Mouse (Mus musculus) hindbrain, embryonic 10.5 days (tissue): Measurements from ENCODE around the gene Rad50. TPM values are rescaled to one million over a fixed set of nuclear protein-coding genes. Genes with fewer than 3 reads are reported as not detected.

Experiments
- DNase-seq: peaks from one replicate; pipeline ENCODE4 v3.0.0-alpha.2; 2017; ENCODE audit warnings: low spot score
- H3K27ac ChIP-seq: fragments of 300-500 bp; sonication (generic); 2 replicates; pipeline ENCODE4 v1.5.1; 2016; ENCODE audit warnings: mild to moderate bottlenecking, moderate library complexity
- H3K27me3 ChIP-seq: fragments of 300-500 bp; sonication (generic); 2 replicates; pipeline ENCODE4 v1.6.1; 2016; ENCODE audit warnings: mild to moderate bottlenecking; ENCODE audit not compliant: poor library complexity, insufficient read depth, severe bottlenecking
- H3K36me3 ChIP-seq: fragments of 300-500 bp; sonication (generic); 2 replicates; pipeline ENCODE4 v1.6.1; 2016; ENCODE audit warnings: mild to moderate bottlenecking, moderate library complexity
- H3K4me1 ChIP-seq: fragments of 300-500 bp; sonication (generic); replicated peaks from 2 replicates; pipeline ENCODE4 v1.6.1; 2016; ENCODE audit warnings: mild to moderate bottlenecking
- H3K4me3 ChIP-seq: fragments of 300-500 bp; sonication (generic); 2 replicates; pipeline ENCODE4 v1.5.1; 2016; ENCODE audit warnings: mild to moderate bottlenecking, moderate library complexity
- H3K9me3 ChIP-seq: fragments of 300-500 bp; sonication (generic); 2 replicates; pipeline ENCODE4 v1.6.1; 2016; ENCODE audit warnings: mild to moderate bottlenecking, moderate library complexity
- WGBS: fragments of 180-500 bp; shearing (Covaris S2); methylation state at CpG from one replicate; pipeline ENCODE4 v1.1.7; 2016; 5-methylcytosine and 5-hydroxymethylcytosine counted together
- polyA plus RNA-seq: library from polyadenylated mRNA; unstranded; fragments of >200 nt; fragmentation: Nextera tagmentation; extraction: Ambion mirVana; gene quantifications from 2 replicates; pipeline ENCODE4 v1.2.1, GENCODE M21; 2016

Rad50 gene
- polyA plus RNA-seq = 13.7 and 21.9 TPM in 2 replicates

DNA sequence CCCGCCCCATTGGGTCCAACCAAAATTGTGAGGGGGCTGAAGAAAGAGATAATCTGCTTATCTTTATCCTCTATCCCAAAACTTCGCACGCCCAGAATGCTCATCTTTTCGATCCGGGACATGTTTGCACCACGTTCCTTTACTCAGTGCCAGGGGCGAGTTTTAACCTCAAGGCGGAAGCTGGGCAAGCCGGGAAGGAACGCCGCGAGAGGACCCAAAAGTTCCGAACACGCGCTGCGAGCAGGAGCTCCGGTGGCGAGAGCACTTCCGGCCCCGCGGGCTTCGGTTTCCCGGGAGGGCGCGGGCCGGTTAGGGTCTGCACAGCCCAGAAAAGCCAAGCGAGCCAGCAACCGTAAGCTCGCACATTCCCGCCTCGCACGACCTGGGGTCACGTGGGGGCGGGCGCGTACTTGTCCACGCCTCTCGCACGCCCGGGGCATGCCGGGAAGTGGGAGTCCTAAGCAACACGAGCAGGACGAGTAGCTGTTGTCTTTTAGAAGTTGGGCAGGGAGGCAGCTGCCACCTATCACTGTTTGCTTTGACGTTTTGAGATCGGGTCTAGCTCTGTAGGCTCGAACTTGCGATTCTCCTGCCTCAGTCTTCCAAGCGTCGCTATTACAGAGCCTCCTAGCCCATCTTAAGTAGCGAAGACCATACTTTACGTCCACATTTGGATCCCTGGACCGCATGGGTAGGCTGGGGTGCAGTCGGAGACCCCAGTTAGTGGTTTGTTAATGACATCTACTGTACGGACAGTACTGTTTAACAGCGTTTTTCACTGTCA is at the start of gene Rad50:
Rad50 (minus strand) TSS at position 386 of the 784 bp plus-strand sequence.
- Histone ChIP-seq H3K9me3 (no peaks in the 10 kb centered on the region), H3K27ac (peak within 1 kb of the TSS; percentile 91), H3K36me3 (peaks cover 7% of the 10 kb centered on the region), H3K4me1 (peaks cover 14% of the 10 kb centered on the region), H3K27me3 (no peaks in the 10 kb centered on the region), H3K4me3 (peak within 1 kb of the TSS; percentile 75)
- WGBS = 6% methylated on average over 55 of the region's 55 CpGs
- peak; percentile 89 for DNase-seq

DNA sequence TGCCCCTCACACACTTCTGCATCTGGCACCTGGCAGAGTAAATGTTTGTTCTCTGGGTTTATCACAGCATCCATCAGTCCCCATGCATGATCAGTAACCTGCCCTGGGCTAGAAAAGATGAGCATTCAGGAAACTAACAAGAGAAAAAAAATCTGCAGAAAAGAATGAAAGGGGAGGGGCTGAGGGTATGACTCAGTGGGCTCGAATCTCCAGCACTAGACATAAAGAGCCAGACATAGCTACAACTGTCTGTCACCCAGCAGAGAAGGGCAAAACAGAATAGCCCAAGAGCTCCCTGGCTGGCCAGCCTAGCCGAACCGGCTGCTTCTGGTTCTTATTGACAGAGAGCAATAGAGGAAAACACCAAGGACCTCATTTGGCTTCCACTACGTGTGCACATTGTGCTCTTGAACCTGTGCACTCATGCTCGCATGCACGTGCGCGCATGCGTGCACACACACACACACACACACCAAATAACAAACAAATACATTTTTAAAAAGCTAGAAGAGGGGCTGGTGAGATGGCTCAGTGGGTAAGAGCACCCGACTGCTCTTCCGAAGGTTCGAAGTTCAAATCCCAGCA is 48.0 kb upstream of the Rad50 start:
- no peaks in the 10 kb centered on the region for H3K36me3 ChIP-seq
- H3K27me3 ChIP-seq = peaks cover 20% of the 10 kb centered on the region
- peaks cover 14% of the 10 kb centered on the region for H3K4me1 ChIP-seq
- H3K27ac ChIP-seq = no peak overlapping the region
- WGBS = 83% methylated on average over 12 of the region's 12 CpGs
- H3K4me3 ChIP-seq = no peak overlapping the region
- DNase-seq = no peak
- no peaks in the 10 kb centered on the region for H3K9me3 ChIP-seq

DNA sequence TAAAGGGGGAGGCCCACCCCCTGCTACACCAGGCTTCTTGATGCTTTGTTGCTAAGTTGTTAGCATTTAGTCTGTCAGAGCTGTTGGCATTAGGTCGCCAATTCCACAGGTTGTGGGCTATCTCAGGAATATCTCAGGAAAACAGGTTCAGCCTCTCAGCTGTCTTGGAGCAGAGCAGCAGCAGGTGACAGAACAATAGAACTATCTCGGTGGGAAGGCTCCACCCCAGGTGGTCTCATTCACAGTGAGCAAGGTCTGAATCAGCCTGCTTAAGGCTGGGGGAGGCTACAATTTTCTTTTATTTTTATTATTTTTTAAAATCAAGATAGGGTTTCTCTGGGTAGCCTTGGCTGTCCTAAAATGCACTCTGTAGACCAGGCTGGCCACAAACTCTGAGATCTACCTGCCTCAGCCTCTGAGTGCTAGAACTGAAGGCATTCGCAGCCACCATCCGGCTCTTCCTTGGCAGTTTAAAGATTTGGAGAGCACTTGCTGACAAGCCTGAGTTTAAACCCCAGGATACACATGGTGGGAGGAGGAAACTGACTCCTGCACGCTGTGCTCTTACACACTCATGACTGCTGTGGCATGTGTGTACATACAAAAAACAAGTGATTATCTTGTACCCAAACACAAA is 42.7 kb upstream of the Rad50 start:
- no peaks in the 10 kb centered on the region for H3K4me1 ChIP-seq
- no peak overlapping the region for H3K4me3 ChIP-seq
- no peaks in the 10 kb centered on the region for H3K9me3 ChIP-seq
- WGBS = 44% methylated on average over 5 of the region's 5 CpGs
- H3K27ac ChIP-seq = no peak overlapping the region
- H3K27me3 ChIP-seq = no peaks in the 10 kb centered on the region
- no peaks in the 10 kb centered on the region for H3K36me3 ChIP-seq
- no peak for DNase-seq

DNA sequence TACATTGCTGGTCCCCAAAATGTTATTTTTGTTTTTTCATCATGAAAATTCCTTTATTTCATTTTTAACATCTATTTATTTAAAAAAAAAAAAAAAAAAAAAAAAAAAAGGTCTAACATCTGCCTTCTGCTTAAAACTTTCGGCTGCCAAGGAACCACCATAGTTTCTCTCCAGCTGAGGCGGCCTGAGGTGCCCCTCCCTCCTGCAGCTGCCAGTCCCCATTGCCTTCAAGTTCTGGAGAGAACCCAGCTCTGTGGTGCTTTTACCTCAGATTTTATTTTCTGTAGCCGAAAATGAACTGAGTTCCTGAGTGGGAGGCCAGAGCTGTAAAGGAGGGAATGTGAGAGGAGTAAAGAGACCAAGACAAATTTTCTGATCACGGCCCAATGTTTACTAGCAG is 42.2 kb upstream of the Rad50 start:
- Histone ChIP-seq H3K36me3 (no peaks in the 10 kb centered on the region), H3K4me3 (no peak overlapping the region), H3K4me1 (no peaks in the 10 kb centered on the region), H3K9me3 (no peaks in the 10 kb centered on the region), H3K27ac (no peak overlapping the region), H3K27me3 (no peaks in the 10 kb centered on the region)
- DNase-seq = no peak
- WGBS = 67% methylated on average over 4 of the region's 4 CpGs

DNA sequence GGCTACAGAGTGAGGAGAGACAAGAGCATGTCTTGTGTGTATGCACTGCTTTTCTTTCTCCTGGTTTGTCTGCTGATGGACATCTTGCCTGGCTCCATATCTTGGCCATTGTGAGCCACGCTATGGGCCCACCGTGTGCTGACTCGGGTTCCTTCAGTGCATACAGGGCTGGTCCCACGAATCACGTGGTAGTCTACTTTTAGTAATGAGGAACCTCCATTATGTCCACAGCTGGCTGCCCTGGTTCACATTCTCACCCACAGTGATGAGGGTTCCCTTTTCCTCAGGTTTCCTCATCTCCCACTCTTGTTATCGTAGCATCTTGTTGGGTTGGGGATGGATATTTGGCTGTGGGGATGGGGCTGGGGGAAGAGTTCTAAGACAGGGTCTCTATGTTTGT is 41.5 kb upstream of the Rad50 start:
- no peak overlapping the region for H3K27ac ChIP-seq
- no peaks in the 10 kb centered on the region for H3K36me3 ChIP-seq
- no peaks in the 10 kb centered on the region for H3K27me3 ChIP-seq
- 93% methylated on average over 6 of the region's 6 CpGs for WGBS
- H3K4me3 ChIP-seq = no peak overlapping the region
- DNase-seq = no peak
- H3K4me1 ChIP-seq = no peaks in the 10 kb centered on the region; the same call in 1 of the 2 replicates
- no peaks in the 10 kb centered on the region for H3K9me3 ChIP-seq

DNA sequence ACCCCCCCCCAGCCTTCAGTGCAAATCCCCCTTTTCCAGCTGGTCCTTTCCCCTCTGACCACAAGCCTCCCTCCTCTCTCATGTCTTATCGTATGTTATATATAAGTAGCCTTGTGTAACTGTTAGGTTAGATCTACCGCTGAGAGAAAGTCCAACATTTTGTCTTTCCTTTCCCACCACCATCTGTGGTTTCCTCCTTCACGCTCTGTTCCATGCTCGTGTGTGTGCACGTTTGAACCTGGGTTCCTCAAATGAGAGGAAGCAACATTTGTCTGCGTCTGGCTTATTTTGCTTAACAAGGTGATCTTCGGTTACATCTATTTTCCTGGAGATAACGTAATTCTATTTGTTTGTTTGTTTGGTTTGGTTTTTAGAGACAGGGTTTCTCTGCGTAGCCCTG is 40.9 kb upstream of the Rad50 start:
- no peak overlapping the region for H3K4me3 ChIP-seq
- DNase-seq = no peak
- H3K4me1 ChIP-seq = no peaks in the 10 kb centered on the region; the same call in 1 of the 2 replicates
- H3K27me3 ChIP-seq = no peaks in the 10 kb centered on the region
- H3K27ac ChIP-seq = no peak overlapping the region
- no peaks in the 10 kb centered on the region for H3K36me3 ChIP-seq
- H3K9me3 ChIP-seq = no peaks in the 10 kb centered on the region
- WGBS = 92% methylated on average over 9 of the region's 9 CpGs

DNA sequence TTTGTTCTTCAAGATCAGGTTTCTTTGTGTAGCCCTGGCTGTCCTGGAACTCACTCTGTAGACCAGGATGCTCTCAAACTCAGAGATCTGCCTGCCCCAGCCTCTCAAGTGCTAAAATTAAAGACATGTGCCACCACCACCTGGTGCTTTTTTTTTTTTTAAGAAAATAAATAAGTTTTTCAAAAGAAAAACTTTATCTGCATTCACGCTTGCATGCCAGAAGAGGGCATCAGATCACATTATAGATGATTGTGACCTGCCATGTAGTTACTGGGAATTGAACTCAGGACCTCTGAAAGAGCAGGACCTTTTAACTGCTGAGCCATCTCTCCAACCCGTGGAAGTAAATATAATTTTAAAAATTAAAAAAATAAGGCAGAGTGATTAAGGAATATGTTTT is 38.1 kb upstream of the Rad50 start:
- 86% methylated on average over 2 of the region's 2 CpGs for WGBS
- H3K4me3 ChIP-seq = no peak overlapping the region
- H3K4me1 ChIP-seq = peaks cover 6% of the 10 kb centered on the region; the same call in 1 of the 2 replicates

DNA sequence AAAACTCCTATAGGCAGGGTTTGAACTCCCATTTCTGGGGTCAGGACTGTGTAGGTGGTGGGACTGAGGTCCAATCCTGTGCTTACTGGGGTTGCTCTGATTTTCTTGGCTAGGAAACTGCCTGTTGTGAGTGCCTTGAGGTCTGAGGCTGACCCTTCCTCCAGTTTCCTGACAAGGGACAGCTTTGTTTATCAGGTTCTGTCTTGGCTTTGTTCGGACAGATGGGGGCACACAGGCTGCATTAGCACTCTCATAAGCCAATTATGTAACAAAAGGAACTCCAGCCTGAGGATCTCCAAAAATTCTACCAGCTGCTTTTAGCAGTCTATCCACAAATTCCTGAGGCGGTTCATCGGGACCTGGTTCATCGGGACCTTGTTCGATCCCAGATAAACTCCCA is 35.2 kb upstream of the Rad50 start:
- DNase-seq = no peak
- H3K4me1 ChIP-seq = peaks cover 6% of the 10 kb centered on the region; the same call in 1 of the 2 replicates
- H3K4me3 ChIP-seq = no peak overlapping the region
- no peaks in the 10 kb centered on the region for H3K9me3 ChIP-seq
- no peaks in the 10 kb centered on the region for H3K27me3 ChIP-seq
- WGBS = 22% methylated on average over 5 of the region's 5 CpGs
- no peaks in the 10 kb centered on the region for H3K36me3 ChIP-seq
- H3K27ac ChIP-seq = no peak overlapping the region

More for the DNA sequence above, 38.1 kb upstream of the Rad50 start:
- H3K27ac ChIP-seq = no peak overlapping the region
- no peak for DNase-seq
- H3K9me3 ChIP-seq = no peaks in the 10 kb centered on the region
- H3K36me3 ChIP-seq = no peaks in the 10 kb centered on the region
- no peaks in the 10 kb centered on the region for H3K27me3 ChIP-seq

DNA sequence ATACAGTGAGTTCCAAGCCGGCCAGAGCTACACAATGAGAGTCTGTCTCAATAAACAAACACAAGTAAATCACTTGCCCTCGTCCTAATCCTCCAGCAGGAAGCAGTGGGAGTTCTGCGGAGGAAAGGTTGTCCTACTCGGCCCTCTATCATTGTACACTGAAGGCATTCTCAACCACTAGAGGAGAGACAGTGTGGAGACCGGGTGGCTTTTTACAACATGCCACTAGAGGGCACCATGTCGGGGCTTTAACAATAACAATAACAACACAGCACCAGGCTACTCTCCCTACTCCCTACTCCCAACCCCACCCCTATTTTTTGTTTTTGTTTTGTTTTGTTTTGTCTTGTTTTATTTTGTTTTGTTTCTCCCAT is 30.4 kb upstream of the Rad50 start:
- Histone ChIP-seq H3K36me3 (no peaks in the 10 kb centered on the region), H3K4me3 (no peak overlapping the region), H3K27ac (no peak overlapping the region), H3K27me3 (no peaks in the 10 kb centered on the region), H3K9me3 (no peaks in the 10 kb centered on the region), H3K4me1 (peaks cover 5% of the 10 kb centered on the region; the same call in 1 of the 2 replicates)
- 50% methylated on average over 6 of the region's 6 CpGs for WGBS
- DNase-seq = peak; percentile 42

DNA sequence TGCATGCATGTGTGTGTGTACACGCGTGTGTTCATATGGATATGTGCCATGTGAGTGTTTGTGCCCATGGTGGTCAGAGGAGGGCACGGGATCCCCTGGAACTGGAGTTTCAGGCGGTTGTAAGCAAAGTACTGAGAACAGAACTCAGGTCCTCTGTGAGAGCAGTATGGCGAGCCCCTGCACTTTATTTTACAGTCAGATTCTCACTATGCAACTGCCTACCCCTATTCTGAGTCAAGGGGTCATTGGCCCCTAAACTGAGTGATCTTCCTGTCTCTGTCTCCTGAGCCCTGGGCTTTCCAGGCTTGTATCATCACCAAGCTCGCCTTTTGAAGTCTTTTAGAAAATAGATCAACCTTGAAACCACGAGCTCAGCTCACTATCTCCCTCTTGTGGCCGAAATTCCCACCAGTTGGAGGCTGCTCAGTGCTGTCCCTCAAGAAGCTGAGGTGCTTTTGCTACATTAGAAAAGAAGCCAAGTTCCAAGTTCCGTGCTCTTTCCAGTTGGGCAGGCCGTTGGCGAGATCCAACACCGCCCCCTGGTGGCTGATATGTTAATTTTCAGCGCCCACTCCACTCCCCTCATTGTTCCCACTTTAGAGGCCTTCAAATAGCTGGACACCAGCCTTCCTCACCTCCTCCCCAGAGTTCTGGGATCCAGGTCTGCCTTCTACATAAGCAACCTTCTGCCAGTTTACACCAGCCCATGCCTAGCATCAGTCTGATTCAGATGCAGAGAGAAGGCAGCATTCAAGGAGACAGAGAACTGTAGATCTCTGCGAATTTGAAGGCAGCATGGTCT is 29.9 kb upstream of the Rad50 start:
- H3K27me3 ChIP-seq = no peaks in the 10 kb centered on the region
- H3K36me3 ChIP-seq = no peaks in the 10 kb centered on the region
- DNase-seq = peak; percentile 77
- 48% methylated on average over 14 of the region's 14 CpGs for WGBS
- no peaks in the 10 kb centered on the region for H3K9me3 ChIP-seq
- H3K27ac ChIP-seq = no peak overlapping the region
- no peaks in the 10 kb centered on the region for H3K4me1 ChIP-seq
- H3K4me3 ChIP-seq = no peak overlapping the region

DNA sequence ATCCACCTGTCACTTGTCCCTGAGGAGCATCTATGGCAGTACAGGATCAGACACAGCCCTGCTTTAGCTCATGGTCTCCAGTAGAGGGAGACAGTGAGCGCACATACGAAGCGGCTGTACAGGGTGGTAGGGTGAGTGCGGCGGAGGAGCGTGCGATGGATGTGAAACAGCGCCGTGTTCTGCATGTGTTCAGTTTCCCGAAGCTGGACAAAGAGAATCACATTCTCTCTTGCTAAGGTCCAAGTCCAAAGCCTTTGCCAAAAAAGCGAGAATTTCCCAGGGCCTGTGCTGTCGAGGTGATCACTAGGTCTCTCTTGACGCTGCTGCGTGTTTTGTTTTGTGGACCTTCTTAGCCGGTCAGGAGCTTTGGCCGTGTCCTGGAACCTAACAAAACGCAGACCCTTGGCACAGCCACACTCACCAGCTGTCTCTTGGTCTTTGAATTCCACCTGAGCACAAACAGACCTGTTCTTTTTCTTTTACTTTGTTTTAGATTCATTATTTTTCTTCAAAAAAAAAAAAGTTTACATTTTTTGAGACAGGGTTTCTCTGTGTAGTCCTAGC is 28.6 kb upstream of the Rad50 start:
- H3K27me3 ChIP-seq = no peaks in the 10 kb centered on the region
- 27% methylated on average over 17 of the region's 17 CpGs for WGBS
- no peaks in the 10 kb centered on the region for H3K9me3 ChIP-seq
- H3K4me1 ChIP-seq = no peaks in the 10 kb centered on the region
- H3K27ac ChIP-seq = no peak overlapping the region
- peak; percentile 77 for DNase-seq
- H3K4me3 ChIP-seq = peak overlapping the region; percentile 34
- H3K36me3 ChIP-seq = no peaks in the 10 kb centered on the region

DNA sequence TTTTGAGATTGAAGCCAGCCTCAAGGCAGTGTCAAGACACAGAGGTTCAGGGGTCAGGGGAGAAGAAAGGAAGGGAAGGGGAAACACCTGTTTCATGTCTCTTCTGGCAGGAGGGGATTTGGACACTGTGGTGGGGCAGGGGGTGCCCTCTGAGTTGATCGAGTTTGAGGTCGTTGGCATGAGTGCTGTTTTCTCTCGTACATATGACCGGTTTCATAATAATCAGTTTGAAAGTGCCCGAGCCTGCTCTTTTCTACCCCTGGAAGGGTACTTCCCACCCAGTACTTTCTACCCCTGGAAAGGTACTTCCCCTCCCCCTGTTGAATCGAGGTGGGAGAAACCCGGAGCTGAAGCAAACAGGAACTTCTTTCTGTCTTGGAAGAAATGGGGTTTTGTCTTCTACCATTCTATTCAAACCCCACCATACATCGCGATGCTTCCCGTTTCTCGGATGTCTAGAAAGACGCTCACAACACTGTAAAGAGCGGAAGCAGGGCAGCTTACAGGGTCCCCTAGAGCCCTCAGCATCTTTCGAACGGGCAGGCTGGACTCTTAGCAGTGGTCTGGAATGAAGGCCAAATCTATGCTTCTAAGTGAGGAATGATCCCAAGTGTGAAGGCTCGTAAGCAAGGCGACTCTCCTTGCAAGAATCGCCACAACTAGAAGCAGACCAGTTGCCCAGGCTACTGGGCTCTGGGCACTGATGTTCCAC is 28.0 kb upstream of the Rad50 start:
- Histone ChIP-seq H3K27ac (no peak overlapping the region), H3K27me3 (no peaks in the 10 kb centered on the region), H3K36me3 (no peaks in the 10 kb centered on the region), H3K9me3 (no peaks in the 10 kb centered on the region), H3K4me3 (no peak overlapping the region), H3K4me1 (no peaks in the 10 kb centered on the region)
- no peak for DNase-seq
- WGBS = 72% methylated on average over 18 of the region's 18 CpGs
